Mouse (Mus musculus) cerebellum, adult 2 months (tissue): ENCODE results near the gene Lig1.

Source experiments
- CTCF ChIP-seq: fragments of 200-500 bp; IDR thresholded peaks from 2 replicates; pipeline ENCODE4 v1.5.1; 2011; ENCODE audit warnings: low read depth, mild to moderate bottlenecking, control low read depth, low read length, moderate library complexity, borderline replicate concordance; ENCODE audit not compliant: insufficient read depth
- POLR2A ChIP-seq: fragments of 200-500 bp; IDR thresholded peaks from 2 replicates; pipeline ENCODE4 v1.6.1; 2011; ENCODE audit warnings: low read length, control low read depth, borderline replicate concordance; ENCODE audit not compliant: insufficient read depth

DNA sequence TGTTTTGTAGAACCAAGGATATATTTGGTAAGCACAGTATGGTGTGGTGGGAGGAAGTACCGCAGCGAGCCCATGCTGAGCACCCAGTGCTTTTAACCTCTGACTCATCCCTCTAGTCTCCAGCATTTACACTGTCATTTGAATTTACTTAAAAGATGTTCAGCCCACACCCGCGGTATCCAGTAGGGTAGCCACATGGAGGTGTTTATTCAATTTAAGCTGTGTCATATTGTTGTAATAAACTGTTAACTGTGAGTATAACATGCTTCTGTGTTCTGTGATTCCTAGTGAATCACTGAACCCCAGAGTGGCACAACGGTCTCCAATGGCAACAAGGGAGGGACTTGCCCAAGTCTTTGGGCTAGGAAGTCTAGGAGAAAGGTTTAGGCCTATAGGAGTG is 13.2 kb upstream of the Lig1 start:
- no peak for TF ChIP-seq CTCF
- TF ChIP-seq POLR2A = no peak
